Mouse (Mus musculus) hindbrain, postnatal 0 days (tissue): ENCODE results near the gene Gsk3a. TPM values are rescaled to one million over a fixed set of nuclear protein-coding genes. Genes with fewer than 3 reads are reported as not detected.

Experiments
- ATAC-seq: fragments of 200-750 bp; cut with Nextera tagmentation; 2 replicates; pipeline ENCODE4 v1.8.0; 2017; ENCODE audit warnings: mild to moderate bottlenecking, moderate TSS enrichment, moderate library complexity
- DNase-seq: peaks from one replicate; pipeline ENCODE4 v3.0.0-alpha.2; 2015; ENCODE audit warnings: low spot score
- H3K27ac ChIP-seq: fragments of 300-500 bp; sonication (generic); 2 replicates; pipeline ENCODE4 v1.5.1; 2014; ENCODE audit warnings: mild to moderate bottlenecking
- H3K27me3 ChIP-seq: fragments of 300-500 bp; sonication (generic); 2 replicates; pipeline ENCODE4 v1.6.1; 2014; ENCODE audit warnings: low read length, mixed read lengths; ENCODE audit not compliant: insufficient read depth
- H3K36me3 ChIP-seq: fragments of 300-500 bp; sonication (generic); 2 replicates; pipeline ENCODE4 v1.6.1; 2014; ENCODE audit warnings: low read length, mixed read lengths; ENCODE audit not compliant: insufficient read depth
- H3K4me1 ChIP-seq: fragments of 300-500 bp; sonication (generic); 2 replicates; pipeline ENCODE4 v1.6.1; 2014; ENCODE audit warnings: antibody characterized with exemption, low read length, mixed read lengths; ENCODE audit not compliant: insufficient read depth
- H3K4me2 ChIP-seq: fragments of 300-500 bp; sonication (generic); 2 replicates; pipeline ENCODE4 v1.6.1; 2014; ENCODE audit warnings: low read depth, mild to moderate bottlenecking, low read length, moderate library complexity, mixed read lengths
- H3K4me3 ChIP-seq: fragments of 300-500 bp; sonication (generic); 2 replicates; pipeline ENCODE4 v1.5.1; 2014; ENCODE audit warnings: low read length
- H3K9ac ChIP-seq: fragments of 300-500 bp; sonication (generic); replicated peaks from 2 replicates; pipeline ENCODE4 v1.6.1; 2014; ENCODE audit warnings: mild to moderate bottlenecking, low read length, moderate library complexity, mixed read lengths
- H3K9me3 ChIP-seq: fragments of 300-500 bp; sonication (generic); 2 replicates; pipeline ENCODE4 v1.6.1; 2016; ENCODE audit warnings: low read length, mixed read lengths
- CTCF ChIP-seq: IDR thresholded peaks from 2 replicates; pipeline ENCODE4 v1.5.1; 2016; ENCODE audit warnings: antibody characterized with exemption, control low read depth, low read depth
- WGBS: fragments of 180-500 bp; shearing (Covaris S2); extraction: QIAGEN DNeasy Blood & Tissue Kit; methylation state at CpG from one replicate; pipeline ENCODE4 v1.1.7; 2014; 5-methylcytosine and 5-hydroxymethylcytosine counted together
- polyA plus RNA-seq: library from polyadenylated mRNA; unstranded; fragments of >200 nt; fragmentation: Nextera tagmentation; extraction: Ambion mirVana; gene quantifications from 2 replicates; pipeline ENCODE4 v1.2.1, GENCODE M21; 2015
- total RNA-seq: library from RNA; depleted of rRNA; stranded (reverse); fragments of >200 nt; gene quantifications from 2 replicates; pipeline ENCODE4 v1.2.3, GENCODE M21; 2014

The Gsk3a gene
- total and polyA plus RNA-seq, 2 experiments from 2014 or later = 19.8 to 151 TPM

- no peaks in the 10 kb centered on the region for H3K9me3 ChIP-seq
- no peaks in the 10 kb centered on the region for H3K36me3 ChIP-seq
- 96% methylated on average over 4 of the region's 4 CpGs for WGBS
- DNase-seq (no peak), ATAC-seq (no peak)
- H3K9ac ChIP-seq = no peak overlapping the region
- no peak for TF ChIP-seq CTCF
- H3K4me3 ChIP-seq = no peak overlapping the region
- H3K27me3 ChIP-seq = no peaks in the 10 kb centered on the region
- H3K4me1 ChIP-seq = peaks cover 8% of the 10 kb centered on the region
- no peak overlapping the region for H3K27ac ChIP-seq
- no peak overlapping the region for H3K4me2 ChIP-seq
Measured at GRCm38 (mm10) chr7:25243361-25243760, 5.7 kb upstream of the Gsk3a start.

- H3K36me3 ChIP-seq = no peaks in the 10 kb centered on the region
- no peak overlapping the region for H3K4me2 ChIP-seq
- no peak overlapping the region for H3K4me3 ChIP-seq
- H3K4me1 ChIP-seq = peaks cover 3% of the 10 kb centered on the region; the same call in 1 of the 2 replicates
- ATAC-seq (no peak), DNase-seq (peak; percentile 73)
- H3K27me3 ChIP-seq = no peaks in the 10 kb centered on the region
- no peak overlapping the region for H3K9ac ChIP-seq
- no peaks in the 10 kb centered on the region for H3K9me3 ChIP-seq
- WGBS = 33% methylated on average over 2 of the region's 2 CpGs
- peak; percentile 77 for TF ChIP-seq CTCF
- H3K27ac ChIP-seq = no peak overlapping the region
Measured at GRCm38 (mm10) chr7:25241062-25241461, 3.4 kb upstream of the Gsk3a start.

- Histone ChIP-seq H3K4me3 (no peak overlapping the region), H3K36me3 (no peaks in the 10 kb centered on the region), H3K4me2 (no peak overlapping the region), H3K27me3 (no peaks in the 10 kb centered on the region), H3K4me1 (peaks cover 6% of the 10 kb centered on the region; the same call in 1 of the 2 replicates), H3K27ac (no peak overlapping the region), H3K9me3 (no peaks in the 10 kb centered on the region), H3K9ac (no peak overlapping the region)
- no peak for TF ChIP-seq CTCF
- 66% methylated on average over 7 of the region's 7 CpGs for WGBS
- DNase-seq = no peak
- ATAC-seq = no peak
Measured at GRCm38 (mm10) chr7:25240631-25241030, 3.0 kb upstream of the Gsk3a start.

GRCm38 (mm10) chr7:25238829-25239623 is 1.4 kb upstream of the Gsk3a start:
- Histone ChIP-seq H3K9ac (0 out of 2 replicates have a peak overlapping the region, but pooled peaks have one; percentile 33), H3K27me3 (no peaks in the 10 kb centered on the region), H3K4me2 (peak overlapping the region; percentile 67), H3K36me3 (peaks cover 12% of the 10 kb centered on the region; the same call in 1 of the 2 replicates), H3K4me3 (peak overlapping the region; percentile 94), H3K4me1 (peaks cover 6% of the 10 kb centered on the region; the same call in 1 of the 2 replicates), H3K27ac (peak overlapping the region; percentile 87), H3K9me3 (no peaks in the 10 kb centered on the region)
- ATAC-seq (peak; percentile 54), DNase-seq (peak; percentile 96)
- TF ChIP-seq CTCF = peak; percentile 86
- 3% methylated on average over 30 of the region's 30 CpGs for WGBS

- WGBS = under 1% methylated on average over 23 of the region's 23 CpGs
- H3K27me3 ChIP-seq = no peaks in the 10 kb centered on the region
- H3K27ac ChIP-seq = peak overlapping the region; percentile 87
- H3K36me3 ChIP-seq = peaks cover 20% of the 10 kb centered on the region
- H3K9ac ChIP-seq = peak overlapping the region; percentile 99
- H3K4me2 ChIP-seq = peak overlapping the region; percentile 67
- ATAC-seq (peak; percentile 95), DNase-seq (peak; percentile 98)
- no peaks in the 10 kb centered on the region for H3K9me3 ChIP-seq
- no peak for TF ChIP-seq CTCF
- H3K4me3 ChIP-seq = peak overlapping the region; percentile 94
- H3K4me1 ChIP-seq = peaks cover 6% of the 10 kb centered on the region; the same call in 1 of the 2 replicates
Measured at GRCm38 (mm10) chr7:25238015-25238706, 510 bp upstream of the Gsk3a start.

GRCm38 (mm10) chr7:25235526-25235925 is 2.1 kb downstream of the Gsk3a start:
- 87% methylated on average over 5 of the region's 5 CpGs for WGBS
- Histone ChIP-seq H3K27me3 (no peaks in the 10 kb centered on the region), H3K4me2 (peak overlapping the region; percentile 67; the same call in 1 of the 2 replicates), H3K9me3 (no peaks in the 10 kb centered on the region), H3K36me3 (peaks cover 46% of the 10 kb centered on the region), H3K4me1 (peaks cover 6% of the 10 kb centered on the region; the same call in 1 of the 2 replicates), H3K4me3 (no peak overlapping the region), H3K27ac (no peak overlapping the region), H3K9ac (peak overlapping the region; percentile 99; the same call in 1 of the 2 replicates)
- ATAC-seq (no peak), DNase-seq (no peak)
- no peak for TF ChIP-seq CTCF
